Mouse (Mus musculus): Measurements from ENCODE around the gene Col4a3bp. TPM values are rescaled to one million over a fixed set of nuclear protein-coding genes. Genes with fewer than 3 reads are reported as not detected.

Gene Col4a3bp
- polyA plus RNA-seq, 1 experiment from 2014 or later = 13.8 TPM

DNA sequence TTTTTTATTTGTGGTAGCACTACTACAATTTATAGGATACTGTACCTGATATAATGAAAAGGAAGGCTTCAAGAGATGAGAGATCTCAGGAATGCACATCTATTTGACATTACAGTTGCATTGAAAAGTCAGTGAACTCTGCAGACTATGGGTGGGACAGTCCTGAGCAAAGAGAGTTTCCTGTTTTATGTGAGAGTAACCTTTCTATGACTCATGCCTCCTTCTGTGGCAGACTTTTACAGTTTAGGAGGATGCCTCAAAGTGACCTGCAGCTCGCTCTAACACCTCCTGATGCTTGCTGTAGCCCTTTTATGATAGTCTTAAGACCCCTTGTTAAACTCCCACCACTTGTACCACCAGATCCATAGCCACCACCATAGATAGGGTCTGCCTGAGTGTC, 134.7 kb downstream of the Col4a3bp start:
- Histone ChIP-seq H3K27ac (no peak overlapping the region), H3K36me3 (no peaks in the 10 kb centered on the region), H3K9ac (no peak overlapping the region), H3K4me2 (no peak overlapping the region), H3K4me3 (replicated peaks) (no peak overlapping the region), H3K4me1 (no peaks in the 10 kb centered on the region), H3K27me3 (replicated peaks) (no peaks in the 10 kb centered on the region), H3K9me3 (no peaks in the 10 kb centered on the region)
- no peak for ATAC-seq (ENCODE audit: insufficient read depth, low FRiP score, low read depth)
- WGBS = 73% methylated on average over 1 of the region's 1 CpGs

GRCm38 (mm10) chr13:96678616-96679015, 136.2 kb downstream of the Col4a3bp start:
- Histone ChIP-seq H3K36me3 (no peaks in the 10 kb centered on the region), H3K27ac (no peak overlapping the region), H3K27me3 (replicated peaks) (no peaks in the 10 kb centered on the region), H3K4me2 (no peak overlapping the region), H3K9me3 (no peaks in the 10 kb centered on the region), H3K4me1 (no peaks in the 10 kb centered on the region), H3K4me3 (replicated peaks) (no peak overlapping the region), H3K9ac (no peak overlapping the region)
- no peak for ATAC-seq (ENCODE audit: insufficient read depth, low FRiP score, low read depth)
- WGBS = 69% methylated on average over 6 of the region's 6 CpGs

- no peak overlapping the region for H3K27ac ChIP-seq
- no peak for ATAC-seq (ENCODE audit: insufficient read depth, low FRiP score, low read depth)
- H3K36me3 ChIP-seq = no peaks in the 10 kb centered on the region
- H3K4me3 ChIP-seq (replicated peaks) = no peak overlapping the region
- no peak overlapping the region for H3K9ac ChIP-seq
- no peaks in the 10 kb centered on the region for H3K4me1 ChIP-seq
- H3K27me3 ChIP-seq (replicated peaks) = no peaks in the 10 kb centered on the region
- H3K4me2 ChIP-seq = no peak overlapping the region
- WGBS = 66% methylated on average over 9 of the region's 9 CpGs
- H3K9me3 ChIP-seq = no peaks in the 10 kb centered on the region
Measured at GRCm38 (mm10) chr13:96680163-96681087, 138.0 kb downstream of the Col4a3bp start.

DNA sequence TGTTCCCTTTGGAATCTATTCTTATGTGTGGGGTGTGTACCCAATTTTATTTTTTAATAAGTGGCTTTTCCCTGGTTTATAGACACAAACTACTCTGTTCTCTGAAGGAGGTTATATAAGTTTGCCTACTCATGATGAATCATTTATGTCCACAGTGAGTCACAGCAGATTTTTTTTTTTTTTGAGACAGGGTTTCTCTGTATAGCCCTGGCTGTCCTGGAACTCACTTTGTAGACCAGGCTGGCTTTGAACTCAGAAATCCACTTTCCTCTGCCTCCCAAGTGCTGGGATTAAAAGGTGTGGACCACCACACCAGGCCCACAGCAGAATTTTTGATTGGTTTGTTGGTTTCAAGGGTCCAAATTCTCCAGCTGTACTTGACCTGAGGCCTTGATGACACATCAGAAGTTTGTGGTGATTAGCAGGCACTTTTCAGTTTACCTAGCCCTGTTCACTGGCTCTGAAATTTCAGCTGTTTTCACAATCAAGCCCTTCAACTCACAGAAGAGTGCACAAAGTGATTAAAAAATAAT, 138.7 kb downstream of the Col4a3bp start:
- Histone ChIP-seq H3K9me3 (no peaks in the 10 kb centered on the region), H3K36me3 (no peaks in the 10 kb centered on the region), H3K27me3 (replicated peaks) (no peaks in the 10 kb centered on the region), H3K4me3 (replicated peaks) (no peak overlapping the region), H3K4me2 (no peak overlapping the region), H3K27ac (no peak overlapping the region), H3K9ac (no peak overlapping the region), H3K4me1 (no peaks in the 10 kb centered on the region)
- ATAC-seq (ENCODE audit: insufficient read depth, low FRiP score, low read depth) = no peak

DNA sequence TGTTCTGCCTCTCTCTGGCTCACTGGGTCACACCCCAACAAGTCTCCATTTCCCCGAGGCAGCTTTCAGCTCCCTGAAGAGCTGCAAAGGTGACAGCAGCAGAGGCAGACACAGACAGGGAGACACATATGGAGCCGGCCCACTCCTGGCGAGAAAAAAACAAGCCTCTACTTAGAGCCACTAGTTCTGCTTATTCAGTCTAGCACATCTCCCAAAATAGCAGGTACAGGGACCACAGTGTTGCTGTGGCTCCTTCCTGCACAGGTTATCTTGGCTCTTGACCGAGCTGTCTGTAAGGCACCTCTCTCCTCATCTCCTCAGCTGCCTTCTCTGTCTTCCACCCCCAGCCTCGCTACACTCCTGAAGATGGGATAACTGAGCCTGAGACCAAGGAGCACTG, 142.4 kb downstream of the Col4a3bp start:
- no peaks in the 10 kb centered on the region for H3K9me3 ChIP-seq
- H3K36me3 ChIP-seq = no peaks in the 10 kb centered on the region
- H3K9ac ChIP-seq = no peak overlapping the region
- no peak overlapping the region for H3K4me3 ChIP-seq (replicated peaks)
- no peaks in the 10 kb centered on the region for H3K4me1 ChIP-seq
- H3K27me3 ChIP-seq (replicated peaks) = no peaks in the 10 kb centered on the region
- H3K27ac ChIP-seq = no peak overlapping the region
- WGBS = 73% methylated on average over 5 of the region's 5 CpGs
- no peak overlapping the region for H3K4me2 ChIP-seq
- ATAC-seq (ENCODE audit: insufficient read depth, low FRiP score, low read depth) = no peak

DNA sequence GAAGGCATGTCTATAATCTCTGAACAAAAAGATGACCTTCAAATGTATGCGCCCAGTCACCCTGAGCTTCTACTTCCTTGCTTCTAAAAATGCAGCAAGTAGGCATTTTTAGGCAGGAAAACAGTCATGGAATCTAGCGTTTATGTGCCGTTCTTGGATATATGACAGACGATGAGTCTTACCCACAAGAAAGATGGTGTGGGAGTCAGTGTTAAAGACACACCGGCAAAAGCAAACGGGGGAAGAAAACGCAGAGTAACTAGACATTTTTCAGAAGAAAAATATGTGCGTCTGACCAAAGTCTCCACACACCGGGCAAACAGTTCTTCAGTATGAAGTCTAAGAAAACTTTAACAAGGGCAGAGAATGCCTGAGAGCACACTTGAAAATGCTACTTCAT, 144.8 kb downstream of the Col4a3bp start:
- no peaks in the 10 kb centered on the region for H3K4me1 ChIP-seq
- no peak for ATAC-seq (ENCODE audit: insufficient read depth, low FRiP score, low read depth)
- no peaks in the 10 kb centered on the region for H3K27me3 ChIP-seq (replicated peaks)
- no peaks in the 10 kb centered on the region for H3K9me3 ChIP-seq
- no peak overlapping the region for H3K4me2 ChIP-seq
- H3K9ac ChIP-seq = no peak overlapping the region
- no peak overlapping the region for H3K27ac ChIP-seq
- no peak overlapping the region for H3K4me3 ChIP-seq (replicated peaks)
- WGBS = 74% methylated on average over 9 of the region's 9 CpGs
- no peaks in the 10 kb centered on the region for H3K36me3 ChIP-seq

Other genes with a start within 250 kb of the Col4a3bp start
- gene Poc5, start 154.3 kb upstream of the Col4a3bp start, polyA plus RNA-seq (2015; fragmentation: Nextera tagmentation; extraction: Ambion mirVana) = 11.7 and 12.2 TPM in 2 replicates
- gene Ankdd1b, start 71.4 kb upstream of the Col4a3bp start, polyA plus RNA-seq (2015; fragmentation: Nextera tagmentation; extraction: Ambion mirVana) = 0.50 and 0.59 TPM in 2 replicates
- not detected in 2 replicates for gene Gm17622, start 51.9 kb upstream of the Col4a3bp start, polyA plus RNA-seq (2015; fragmentation: Nextera tagmentation; extraction: Ambion mirVana)
- 10.1 and 10.9 TPM in 2 replicates for gene Polk, start within 50 bp of the Col4a3bp start, polyA plus RNA-seq (2015; fragmentation: Nextera tagmentation; extraction: Ambion mirVana)
- 73.7 and 74.0 TPM in 2 replicates for gene Hmgcr, start 128.3 kb downstream of the Col4a3bp start, polyA plus RNA-seq (2015; fragmentation: Nextera tagmentation; extraction: Ambion mirVana)
- not detected in 2 replicates for gene Ankrd31, start 205.7 kb downstream of the Col4a3bp start, polyA plus RNA-seq (2015; fragmentation: Nextera tagmentation; extraction: Ambion mirVana)